Mouse (Mus musculus) kidney, postnatal 25 days (tissue): ENCODE results near the gene Rab3a.

Experiments
- DNase-seq, 2 experiments: peaks; one replicate each; pipeline ENCODE4 v3.0.0; 2021; ENCODE audit warnings: mixed read lengths in 2 of 2

The Rab3a gene

DNA sequence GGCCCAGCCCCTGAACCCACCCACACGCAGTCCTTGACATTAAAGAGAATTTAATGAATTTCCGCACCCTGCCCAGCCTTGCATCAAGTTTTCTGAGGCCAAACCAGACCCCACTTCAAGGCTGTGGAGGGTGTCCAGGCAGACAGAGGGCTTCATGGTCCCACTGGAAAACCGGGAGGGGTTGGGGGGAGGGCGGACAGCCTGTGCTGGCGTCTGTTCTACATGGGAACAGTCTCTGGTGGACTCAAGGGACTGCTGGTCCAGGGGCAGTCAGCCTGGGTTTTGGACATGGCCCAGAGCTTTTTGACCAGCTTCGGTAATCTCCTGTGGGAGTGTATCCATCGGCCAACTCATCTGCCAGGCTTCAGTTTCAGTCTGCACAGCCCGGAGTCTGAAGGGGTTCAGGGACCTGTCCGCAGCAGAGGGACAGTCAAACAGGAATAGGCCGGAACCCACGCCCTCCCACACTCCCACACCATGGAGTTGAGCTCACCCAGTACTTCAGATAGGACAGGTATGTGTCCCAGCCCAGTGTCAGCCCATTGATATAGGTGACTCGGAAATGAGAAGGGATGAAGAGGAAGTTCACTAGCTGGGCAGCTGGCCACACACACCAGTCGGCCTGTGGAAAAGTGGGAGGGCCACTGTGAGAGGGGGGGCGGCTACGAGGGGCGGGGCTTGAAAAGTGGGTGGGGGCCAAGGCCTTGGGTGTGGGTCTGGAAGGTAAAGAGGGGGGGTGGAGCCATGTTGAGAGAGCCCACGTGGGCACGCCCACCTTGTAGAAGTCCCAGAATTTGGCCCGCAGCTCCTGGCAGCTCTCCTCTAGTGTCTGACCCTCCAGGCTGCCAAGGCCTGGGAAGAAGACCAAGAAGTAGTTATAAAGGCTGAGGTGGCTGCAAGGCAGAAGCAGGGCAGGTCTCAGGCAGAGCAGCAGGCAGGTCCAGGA, 4.4 kb downstream of the Rab3a start:
- peak in 1 of 2 experiments; percentile 70 for DNase-seq

DNA sequence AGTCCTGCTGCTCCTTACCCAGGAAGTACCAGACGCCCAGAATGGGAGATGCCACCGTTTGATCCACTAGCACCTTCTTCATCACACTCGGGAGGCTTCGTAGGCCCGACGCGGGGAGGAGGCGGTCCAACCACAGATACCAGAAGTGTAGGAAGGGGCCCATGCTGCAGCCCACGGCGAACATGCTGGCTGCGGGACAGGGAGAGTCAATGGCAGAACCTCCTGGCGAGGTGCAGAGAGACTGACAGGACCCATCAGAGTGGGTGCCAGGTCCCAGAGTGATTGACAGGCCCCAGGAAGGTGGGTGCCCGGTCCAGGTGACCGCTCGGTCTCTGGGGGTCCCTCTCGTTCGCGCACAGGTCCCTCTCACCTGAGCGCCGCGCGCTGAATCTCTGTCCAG, 5.9 kb downstream of the Rab3a start:
- DNase-seq, result no peak

DNA sequence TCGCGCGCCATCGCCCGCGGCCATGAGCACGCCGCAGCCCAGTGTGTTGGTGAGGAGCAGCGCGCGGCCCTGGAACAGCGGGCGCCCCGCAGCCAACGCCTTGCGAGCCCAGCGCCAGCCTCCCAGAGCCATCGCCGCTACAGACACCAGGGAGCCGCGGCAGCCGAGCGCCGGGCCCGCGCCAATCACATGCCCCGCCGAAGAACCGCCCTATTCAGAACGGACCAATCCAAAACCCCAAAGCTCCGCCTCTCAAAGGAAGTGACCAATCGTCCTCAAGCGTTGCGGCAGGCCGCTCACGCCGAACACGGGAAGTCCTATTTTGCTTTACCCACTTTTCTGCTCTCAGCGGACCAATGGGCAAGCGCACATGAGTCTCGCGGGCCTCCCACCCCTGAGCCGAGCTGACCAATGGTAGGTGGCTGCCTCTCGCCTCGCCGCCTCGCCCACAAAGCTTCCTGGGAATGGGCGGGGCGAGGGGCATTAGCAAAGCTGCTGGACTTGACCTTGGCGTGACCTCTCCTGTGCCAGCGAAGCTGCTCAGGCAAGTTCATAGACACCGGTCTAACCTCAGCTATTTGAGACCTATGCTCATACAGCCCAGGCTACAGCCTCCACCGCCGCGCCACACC, 6.4 kb downstream of the Rab3a start, which contains the start of gene Mpv17l2:
TSS of gene Mpv17l2 (minus strand) at position 172 of the 632 bp plus-strand sequence.
- DNase-seq, result peak; percentile 97 to 99

DNA sequence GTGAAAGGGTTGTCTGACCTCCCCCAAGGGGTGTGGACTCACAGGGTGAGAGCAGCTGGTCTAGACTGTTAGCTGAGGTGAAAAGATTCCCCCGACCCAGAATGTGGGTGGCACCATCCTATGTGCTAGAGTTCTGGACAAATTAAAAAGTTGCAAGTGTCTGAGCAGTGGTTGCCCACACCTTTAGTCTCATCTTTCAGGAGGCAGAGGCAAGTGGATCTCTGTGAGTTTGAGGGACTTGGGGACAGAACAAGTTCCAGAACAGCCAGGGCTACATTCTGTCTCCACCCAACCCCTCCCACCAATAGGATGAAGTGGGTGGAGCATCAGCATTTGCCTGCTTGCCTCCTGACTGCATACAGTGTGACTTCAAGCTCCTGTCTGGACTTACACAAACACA, 7.6 kb downstream of the Rab3a start:
- DNase-seq, result peak in 1 of 2 experiments; percentile 61

DNA sequence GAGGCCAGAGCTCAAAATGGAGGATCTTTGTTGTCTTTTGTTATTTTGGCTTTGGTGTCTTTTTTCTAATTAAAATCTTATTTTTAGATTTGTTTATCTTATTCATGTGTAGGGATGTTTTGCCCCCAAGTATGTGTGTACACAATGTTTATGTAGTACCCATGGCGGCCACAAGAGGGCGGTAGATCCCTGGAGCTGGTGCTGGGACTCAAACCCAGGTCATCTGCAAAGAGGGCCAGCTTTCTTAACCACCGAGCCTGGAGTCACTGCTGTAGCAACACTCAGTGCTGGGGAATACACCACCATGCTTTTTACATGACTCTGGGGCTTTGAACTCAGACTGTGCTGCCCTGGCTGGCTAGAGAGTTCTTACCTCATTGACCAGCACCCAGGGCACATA, 8.9 kb downstream of the Rab3a start:
- DNase-seq, result peak in 1 of 2 experiments; percentile 85

DNA sequence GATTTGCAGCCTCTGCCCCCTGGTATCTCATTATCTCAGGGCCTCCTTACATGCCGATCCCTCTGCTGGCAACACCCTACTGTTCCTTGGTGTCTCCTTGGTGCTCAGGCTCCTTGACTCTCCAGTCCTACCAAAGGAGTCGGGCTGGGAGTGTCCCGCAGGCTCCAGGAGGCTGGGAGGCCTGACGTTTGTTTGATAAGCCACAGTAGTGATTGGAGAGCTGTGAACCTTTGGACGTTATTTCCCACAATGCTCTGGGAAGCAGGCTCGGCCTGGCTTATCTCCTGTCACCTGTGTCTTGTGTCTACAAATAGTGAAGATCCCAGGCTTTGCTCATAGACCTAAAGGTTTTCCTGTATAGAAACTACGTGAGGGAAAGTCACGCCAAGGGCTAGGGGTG, 9.5 kb downstream of the Rab3a start:
- DNase-seq, result no peak

DNA sequence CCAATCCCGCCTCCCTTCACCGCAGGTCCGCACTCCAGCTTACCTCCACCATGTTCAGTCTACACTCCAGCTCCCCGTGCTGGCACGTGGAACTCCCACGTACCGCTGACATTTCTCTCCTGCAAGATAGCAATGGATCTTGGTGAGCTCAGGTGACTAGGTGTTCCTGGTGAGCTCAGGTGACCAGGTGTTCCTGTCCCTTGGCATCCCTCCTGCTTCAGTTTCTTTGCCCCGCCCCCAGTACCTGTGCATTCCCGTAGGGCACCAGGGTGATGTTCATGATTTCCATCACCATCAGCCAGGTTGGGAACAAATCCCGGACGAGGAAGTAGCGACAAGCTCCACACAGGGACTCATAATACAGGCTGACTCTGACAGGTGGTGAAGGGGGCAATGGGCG, 10.2 kb downstream of the Rab3a start:
- DNase-seq, result no peak

DNA sequence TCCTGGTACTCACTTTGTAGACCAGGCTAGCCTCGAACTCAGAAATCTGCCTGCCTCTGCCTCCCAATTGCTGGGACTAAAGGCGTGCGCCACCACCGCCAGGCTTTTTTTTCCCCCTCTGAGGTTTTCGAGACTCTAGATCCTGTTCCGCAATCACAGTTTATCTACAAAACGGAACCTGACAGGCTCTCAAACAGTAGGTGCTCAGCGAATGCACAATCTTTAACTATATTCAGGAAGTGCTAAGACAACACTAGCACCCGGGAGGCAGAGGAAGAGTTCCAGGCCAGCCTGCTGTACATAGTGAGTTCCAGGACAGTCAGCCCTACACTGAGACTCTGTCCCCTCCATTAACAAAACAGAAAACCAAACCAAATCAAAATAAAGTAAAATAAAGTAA, 10.8 kb downstream of the Rab3a start:
- no peak for DNase-seq

DNA sequence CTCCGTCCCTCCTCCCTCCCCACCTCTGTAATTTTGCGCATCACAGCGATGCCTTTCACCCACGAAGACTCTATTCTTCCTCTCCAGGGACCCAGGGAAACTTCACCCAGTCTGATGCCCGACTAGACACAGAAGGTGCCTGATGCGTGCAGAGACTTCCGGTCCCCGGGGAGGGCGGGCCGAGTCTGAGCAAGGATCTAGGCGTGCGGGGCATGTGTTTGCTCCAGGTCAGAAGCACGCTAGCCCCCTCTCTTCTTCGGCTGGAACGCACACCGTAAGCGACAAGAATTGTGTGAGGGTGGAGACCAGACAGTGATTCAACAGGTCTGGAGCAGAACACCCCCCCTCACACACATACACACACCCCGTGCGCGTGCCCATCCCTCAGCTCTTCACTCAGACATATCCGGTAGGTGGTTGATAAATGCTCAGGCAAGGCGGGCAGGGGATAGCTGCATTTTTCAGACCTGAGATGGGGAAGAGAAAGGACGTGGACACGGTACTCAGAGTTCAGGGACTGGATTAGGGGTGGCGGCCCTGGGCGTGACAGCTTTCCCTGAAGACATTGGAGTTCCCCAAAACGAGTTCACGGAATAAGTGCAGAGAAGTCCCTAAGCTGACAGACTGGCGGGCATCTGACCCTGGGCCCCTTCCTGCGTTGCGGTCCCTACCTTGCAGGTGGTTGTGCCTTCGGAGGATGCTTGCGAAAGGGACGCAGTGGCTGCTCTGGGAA, 11.5 kb downstream of the Rab3a start:
- peak in 1 of 2 experiments; percentile 59 for DNase-seq

DNA sequence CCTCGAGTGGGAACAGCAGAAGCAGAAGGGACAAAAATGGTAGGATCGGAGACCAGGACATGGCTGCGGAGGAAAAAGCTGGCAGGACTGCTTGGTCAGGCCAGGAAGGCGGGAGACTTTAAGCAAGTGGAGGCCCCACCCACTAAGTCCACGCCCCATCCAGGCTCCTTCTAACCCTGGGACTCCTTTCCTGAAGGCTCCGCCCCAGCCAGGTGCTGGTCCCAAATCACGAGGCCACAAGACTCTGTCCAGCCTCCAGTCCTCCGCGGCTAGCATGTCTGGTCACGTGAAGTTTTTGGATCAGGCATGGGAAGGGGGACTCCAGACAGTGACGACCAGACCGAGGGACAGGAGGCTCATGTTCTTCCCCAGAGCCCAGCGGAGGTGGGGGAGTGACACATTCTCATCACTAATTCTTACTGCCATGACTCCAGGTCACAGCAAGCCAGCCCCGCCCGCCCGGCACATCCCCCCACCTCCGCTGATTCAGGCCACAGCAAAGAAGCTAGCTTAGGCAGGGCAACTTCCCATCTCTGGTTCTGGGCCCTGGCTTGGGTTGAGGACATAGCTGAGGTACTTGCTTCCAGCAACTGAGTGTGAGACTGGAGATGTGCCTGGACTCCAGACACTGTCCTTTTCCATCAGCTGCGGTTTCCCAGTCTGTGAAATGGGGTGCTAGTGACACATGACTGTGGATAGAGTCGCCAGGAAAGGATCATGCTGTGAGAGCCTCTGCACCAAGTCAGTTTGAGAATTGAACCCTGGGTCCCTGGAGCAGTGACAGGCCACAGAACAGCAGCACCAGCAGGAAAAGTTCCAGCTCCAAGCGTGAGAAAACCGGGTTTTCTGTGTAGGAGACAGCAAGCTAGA, 12.3 kb downstream of the Rab3a start:
- DNase-seq, result peak; percentile 92 to 96

DNA sequence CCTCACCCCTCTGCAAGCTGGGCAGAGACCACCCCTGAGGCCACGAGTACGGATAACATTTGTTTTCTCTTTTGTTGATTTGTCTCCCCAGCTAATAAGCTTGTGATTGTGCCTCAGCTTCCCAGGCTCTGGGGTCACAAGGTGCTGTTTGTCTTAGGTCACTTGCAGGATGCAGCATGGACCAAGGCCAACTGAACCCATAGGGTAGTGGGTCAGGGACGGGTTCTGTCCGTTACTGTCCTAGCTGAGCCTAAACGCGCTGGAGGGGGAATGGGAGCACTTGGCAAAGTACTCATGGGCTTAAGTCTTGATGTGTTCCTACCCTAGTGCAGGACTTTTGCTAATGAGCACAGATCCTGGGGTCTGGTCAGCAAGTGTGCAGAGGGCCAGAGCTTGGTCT, 13.0 kb downstream of the Rab3a start:
- DNase-seq, result no peak

DNA sequence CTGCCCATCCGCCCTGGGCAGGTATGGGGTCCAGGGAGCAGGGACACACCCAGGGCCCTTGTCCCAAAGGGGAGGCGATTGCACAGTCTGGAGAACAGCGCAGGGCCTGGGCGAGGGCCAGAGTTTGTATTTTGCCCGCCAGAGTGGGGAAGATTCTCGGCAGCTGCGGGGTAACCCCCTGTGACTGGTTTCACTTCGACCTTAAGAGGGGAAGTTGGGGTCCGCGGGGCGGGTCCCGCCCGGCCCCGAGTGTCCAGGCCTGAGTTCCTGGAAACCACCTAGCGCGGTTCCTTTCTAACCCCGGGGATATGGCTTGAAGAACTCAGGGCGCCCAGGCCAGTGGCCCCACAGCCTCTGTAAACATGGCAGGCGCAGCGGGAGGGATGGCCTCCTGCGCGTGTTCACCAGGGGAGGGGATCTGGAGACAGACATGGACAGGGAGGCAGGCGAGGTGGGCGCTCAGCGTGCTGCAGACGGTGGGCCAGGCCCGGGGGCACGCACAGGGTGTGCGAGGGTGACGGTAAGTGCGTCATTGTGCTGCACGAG, 13.8 kb downstream of the Rab3a start:
- no peak for DNase-seq

DNA sequence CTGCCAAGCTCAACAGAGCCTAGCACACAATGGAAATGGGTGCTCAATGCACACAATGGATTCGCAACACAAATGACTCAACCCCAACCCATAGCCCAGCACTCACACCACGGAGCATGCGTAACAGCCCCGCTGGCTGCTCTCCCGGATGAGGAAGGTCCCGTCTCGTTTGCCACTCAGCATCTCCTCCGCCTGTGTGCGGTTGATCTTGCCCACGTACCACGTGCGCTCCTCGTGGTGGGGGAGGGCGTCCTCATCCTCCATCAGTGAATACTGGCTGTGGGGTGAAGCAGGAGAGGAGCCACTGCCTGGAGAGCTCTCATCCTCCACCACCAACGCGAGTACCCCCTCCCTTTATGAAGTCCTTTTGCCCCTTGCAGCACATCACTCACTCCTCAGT, 14.5 kb downstream of the Rab3a start:
- no peak for DNase-seq

DNA sequence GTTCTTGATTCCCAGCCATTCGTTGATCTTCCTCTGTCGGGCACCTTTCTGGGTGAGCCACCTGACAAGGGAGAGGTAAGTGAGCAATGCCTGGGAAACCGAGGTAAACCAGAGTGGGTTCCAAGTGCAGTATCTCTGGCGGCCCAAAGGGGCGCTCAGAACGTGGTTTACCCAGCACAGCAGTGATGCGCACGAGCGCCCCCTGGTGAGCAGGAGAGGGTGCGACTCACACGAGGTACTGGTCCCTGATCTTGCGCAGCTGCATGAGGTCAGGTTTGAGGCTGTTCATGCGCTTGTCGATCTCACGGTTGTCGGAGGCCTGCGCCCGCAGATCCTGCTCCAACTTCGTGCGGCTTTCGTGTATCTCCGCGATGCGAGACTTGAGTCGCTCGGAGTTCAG, 14.9 kb downstream of the Rab3a start:
- peak; percentile 96 to 98 for DNase-seq

DNA sequence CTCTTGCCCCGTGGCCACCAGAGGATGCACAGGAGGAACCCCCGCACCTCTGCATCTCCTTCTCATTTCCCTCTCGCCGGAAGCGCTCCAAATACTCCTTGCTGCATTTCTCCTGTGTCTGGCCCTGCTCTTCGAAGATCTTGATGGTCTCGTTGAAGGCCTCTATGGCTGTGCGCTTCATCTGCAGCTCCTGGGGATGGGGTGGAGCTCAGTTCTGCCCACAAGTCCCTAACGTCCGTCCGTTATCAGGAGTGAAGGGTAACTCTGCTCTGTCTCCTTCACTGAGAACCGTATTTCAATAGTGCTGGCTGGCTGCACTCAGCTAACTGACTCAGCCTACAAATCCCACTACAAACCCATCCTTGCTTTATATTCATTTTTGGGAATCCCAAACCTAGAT, 15.4 kb downstream of the Rab3a start:
- DNase-seq, result no peak

DNA sequence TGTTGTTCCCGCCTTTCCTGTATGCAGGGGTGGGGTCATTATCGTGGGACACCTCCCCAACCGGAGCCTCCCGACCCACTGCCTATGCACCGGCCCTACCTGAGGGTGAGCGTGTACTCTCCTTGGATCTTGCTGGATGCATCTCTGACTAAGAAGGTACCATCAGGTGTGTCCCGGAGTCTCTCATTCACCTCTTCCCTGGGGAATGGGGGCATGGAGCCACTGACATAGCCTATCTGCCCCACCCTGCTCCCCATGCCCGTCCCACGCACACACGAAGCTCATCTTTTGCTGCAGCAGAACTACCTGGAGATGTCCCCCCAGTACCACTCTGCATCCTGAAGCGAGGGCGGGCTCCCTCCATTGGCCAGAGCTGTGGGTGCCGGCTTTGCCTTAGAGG, 16.3 kb downstream of the Rab3a start:
- DNase-seq, result no peak

DNA sequence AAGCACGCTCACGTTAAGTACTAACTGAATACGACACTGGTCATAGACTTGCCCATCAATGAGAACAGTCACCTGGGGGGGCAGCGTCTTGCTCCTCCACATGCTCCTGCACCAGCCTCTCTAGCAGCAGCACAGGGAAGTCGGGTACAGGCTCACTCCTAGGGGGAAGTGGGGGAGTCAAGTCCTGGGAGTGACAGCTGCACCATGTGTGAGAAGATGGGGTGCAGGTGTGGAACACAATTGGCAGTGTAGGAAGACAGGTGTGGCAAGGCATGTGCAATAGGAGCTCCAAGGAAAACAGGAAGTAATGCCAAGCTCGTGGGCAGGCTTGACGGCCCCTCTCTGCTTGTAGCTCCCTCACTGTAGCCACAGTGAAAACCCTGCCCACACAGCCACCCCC, 16.7 kb downstream of the Rab3a start:
- no peak for DNase-seq

DNA sequence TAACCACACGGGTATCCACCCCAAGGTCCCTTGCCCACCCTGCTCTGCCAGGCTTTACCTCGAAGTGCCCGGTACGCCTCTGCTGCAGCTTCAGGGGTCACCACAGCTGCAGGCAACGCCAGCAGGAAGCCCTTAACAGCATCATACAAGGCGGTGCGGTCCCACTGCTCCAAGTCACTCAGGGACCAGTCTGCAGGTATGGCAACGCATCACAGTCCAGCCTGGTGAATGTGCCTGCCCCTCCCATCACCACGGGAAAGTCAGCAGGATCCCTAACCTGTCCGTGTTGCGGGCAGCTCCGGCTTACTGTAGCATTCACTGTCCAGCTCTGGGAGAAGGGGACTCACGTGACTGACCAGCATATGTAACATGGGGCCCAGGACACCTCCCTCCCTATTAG, 17.6 kb downstream of the Rab3a start:
- no peak for DNase-seq

DNA sequence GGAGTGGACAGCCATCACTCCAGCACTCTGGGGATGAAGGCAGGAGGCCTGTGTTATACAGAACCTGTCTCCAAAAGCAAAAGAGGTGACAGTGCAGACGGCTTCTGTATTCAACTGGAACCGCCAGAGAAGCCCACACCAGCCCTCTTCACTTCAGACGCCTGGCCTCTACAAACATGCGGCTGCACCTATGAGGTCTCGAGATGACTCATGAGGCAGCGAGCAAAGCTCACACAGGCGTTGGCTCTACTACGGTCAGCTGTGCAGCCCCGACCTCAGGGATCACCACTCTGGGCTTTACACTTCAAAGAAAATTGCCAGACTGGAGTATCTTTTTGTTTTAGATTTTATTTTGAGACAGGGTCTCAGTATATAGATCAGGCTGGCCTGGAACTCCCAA, 18.4 kb downstream of the Rab3a start:
- no peak for DNase-seq

DNA sequence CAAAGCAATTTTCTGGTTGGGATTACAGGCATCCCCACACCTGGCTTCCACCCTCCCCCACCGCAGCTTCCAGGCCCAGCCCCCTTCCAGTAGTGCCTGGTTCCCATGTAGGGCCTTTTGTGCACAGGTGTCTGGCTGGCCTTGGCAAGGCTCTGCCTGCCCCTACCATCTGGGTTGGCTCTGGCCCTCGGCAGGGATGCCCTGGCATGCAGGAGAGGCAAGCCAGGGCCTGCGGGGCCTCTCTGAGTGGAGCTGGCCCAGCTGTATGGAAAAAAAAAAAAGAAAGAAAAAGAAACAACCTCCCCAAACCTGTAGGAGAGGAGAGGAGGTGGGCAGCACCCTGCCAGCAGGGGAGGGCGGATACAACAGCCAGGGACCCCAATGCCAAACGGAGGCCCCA, 18.9 kb downstream of the Rab3a start:
- no peak for DNase-seq

DNA sequence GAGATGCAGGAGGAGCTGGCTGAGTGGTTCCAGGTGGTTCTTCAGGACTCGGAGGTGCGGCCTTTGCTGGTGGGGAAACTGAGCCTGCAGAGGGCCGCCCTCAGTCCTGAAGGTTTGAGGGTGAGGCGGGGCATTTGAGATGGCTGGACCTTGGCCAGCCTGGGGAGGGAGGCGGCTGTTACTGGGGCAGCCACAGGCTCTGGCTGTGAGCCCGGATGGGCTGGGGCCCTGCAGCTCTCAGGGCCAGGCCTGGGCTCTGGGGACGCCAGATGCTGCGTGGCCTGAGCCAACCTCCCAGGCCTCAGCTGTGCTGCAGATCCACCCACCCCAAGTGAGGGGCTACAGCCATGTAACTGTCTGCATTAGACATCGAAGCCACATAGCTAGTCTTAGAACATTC, 19.4 kb downstream of the Rab3a start:
- DNase-seq, result peak; percentile 86 to 94

DNA sequence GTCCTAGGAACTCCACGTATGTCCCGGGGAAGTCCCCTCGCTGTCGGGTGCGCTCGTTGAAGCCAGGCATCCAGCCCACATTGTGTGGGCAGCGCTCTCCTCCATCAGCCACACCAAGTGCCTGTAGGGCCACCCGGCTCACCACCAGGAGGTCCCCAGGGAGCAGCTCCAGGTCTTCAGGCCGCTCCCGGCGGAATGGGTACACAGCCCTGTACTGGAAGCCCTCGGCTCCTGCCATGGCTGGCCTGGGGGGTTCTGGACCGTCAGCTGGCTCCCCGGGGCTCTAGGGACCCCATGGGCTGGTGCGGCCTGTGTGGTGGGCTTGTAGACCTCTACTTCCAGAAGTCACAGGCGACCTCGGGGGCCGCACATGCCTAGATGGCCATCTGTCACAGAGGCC, 20.3 kb downstream of the Rab3a start:
- no peak for DNase-seq
